Mouse (Mus musculus) kidney, postnatal 14 days (tissue): ENCODE measurements at regions not wholly inside any gene's neighbourhood (a gene's known extent, or its start where the extent isn't known, plus 50 kb on each side); places are given as distances from the start of the nearest gene placed in this dataset.
A peak's percentile ranks its signal among the peaks of the same experiment; 100 is the strongest.

Experiments used
- DNase-seq: peaks from one replicate; pipeline ENCODE4 v3.0.0; 2022; ENCODE audit warnings: mixed read lengths

DNA sequence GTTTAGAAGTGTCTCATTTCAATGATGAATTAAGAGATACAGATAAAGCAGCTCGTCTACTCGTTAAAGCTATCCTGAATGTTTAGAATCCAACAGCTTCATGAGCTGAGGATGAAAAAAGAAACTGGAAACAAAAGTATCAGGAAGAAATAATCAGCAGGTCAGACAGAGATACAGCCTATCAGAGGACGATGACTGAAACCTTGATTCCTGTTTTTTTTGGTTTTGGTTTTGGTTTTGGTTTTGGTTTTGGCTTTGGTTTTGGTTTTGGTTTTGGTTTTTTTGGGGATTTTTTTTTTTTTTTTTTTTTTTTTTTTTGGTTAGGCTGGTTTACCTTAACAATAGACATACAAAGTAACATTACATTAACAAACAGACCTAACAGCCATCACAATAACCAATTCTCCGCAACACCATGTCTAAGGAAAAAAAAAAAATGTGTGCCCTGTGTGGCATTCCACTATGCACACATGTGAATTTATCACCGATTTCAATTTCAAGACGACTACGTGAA is 66.9 kb upstream of the Pdha2 start:
- DNase-seq = no peak

GRCm38 (mm10) chr3:141293802-141294201 is 81.6 kb upstream of the Pdha2 start:
- no peak for DNase-seq

DNA sequence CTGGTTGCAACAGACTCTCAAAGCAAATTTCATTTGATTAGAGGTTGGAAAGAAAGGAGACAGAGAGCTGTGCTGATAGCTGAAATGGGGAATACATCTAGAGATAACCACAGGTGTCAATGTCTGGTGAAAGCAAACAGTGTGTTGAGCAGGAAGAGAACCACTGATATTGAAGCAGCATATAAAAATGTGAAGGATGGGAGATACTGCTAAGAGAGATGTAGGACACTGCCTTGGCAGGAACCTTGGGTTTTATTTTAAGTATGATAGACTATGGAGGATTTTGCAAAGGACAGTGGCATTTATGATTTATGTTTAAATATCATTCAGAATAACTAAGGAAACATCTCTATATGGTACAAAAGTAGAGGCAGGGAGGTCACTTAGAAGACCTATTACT is 84.7 kb upstream of the Pdha2 start:
- DNase-seq = no peak

DNA sequence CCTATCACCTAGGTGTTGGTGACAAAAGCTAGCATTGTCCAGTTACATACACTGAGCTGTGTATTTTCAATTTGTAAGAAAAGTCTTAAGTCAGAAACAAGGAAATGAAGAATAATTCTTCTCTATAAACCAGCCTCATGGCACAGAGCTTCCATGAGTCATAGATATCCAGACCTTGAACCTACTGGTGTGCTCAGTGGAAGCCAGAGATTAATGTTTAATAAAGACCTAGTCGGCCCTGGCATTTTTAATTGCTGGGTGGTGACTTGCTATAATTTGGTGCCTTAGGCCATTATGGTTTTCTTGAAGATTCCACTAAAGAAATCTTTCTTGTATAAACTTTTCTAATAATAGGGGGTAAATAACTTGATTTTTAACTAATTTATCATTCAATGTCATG is 87.6 kb upstream of the Pdha2 start:
- DNase-seq = peak; percentile 12

DNA sequence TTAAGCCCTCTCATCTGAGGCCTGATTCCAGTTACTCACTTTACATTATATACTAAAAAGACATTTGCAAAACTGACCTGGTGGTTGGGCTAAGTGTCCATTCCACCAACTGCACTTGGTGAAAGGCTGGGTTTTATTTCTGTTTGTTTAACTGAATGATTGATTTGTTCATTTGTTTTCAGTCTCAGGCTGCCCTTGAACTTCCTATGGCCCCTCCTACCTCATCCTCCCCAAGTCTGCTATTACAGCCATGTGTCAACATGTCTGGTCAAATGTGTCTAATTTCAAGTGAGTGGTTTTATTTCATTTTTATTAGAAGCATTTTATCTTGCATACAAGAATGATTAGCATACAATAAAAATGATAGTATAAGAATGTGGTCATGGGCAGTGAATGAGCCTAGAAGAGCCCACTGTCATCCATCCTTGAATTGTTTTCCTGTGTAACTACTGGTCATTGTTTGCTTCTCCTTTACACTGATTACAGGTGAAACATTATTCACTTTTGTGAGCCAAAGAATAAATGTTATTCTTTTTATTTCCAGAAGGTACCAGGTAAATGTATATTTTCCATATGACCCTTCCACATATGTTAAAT is 121.5 kb upstream of the Pdha2 start:
- no peak for DNase-seq

GRCm38 (mm10) chr3:141338224-141338982 is 126.2 kb upstream of the Pdha2 start:
- no peak for DNase-seq

DNA sequence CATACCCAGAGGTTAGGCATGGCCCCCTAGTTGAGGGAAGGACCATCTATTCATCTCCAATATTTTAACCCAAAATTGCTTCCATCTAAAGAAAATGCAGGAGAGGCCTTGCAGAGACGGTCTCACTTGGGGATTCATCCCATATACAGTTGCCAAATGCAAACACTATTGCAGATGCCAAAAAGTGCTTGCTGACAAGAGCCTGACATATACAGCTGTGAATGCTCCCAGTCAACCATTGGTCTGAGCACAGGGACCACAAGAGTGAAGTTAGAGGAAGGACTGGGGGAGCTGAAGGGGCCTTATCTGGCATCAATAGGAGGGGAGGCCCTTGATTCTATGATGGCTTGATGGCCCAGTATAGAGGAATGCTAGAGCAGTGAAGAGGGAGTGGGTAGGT is 111.1 kb upstream of the Unc5c start:
- no peak for DNase-seq

DNA sequence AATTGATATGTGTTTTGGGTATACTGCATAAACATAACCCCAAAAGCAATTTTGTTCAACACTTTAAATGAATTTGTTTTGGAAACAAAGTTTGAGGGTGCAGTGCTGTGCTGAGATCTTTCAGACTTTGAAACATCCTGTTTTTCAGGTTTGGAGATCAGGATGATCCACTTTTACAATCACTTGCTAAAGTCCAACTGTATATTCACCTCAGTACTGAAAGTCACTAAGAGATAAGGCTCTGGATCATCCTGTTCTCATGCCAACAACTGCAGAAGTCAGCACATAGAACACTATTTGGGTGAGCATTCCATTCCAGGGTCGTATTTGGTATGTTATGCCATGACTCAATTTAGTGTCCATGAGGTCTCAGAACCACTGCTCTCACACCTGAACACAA is 72.0 kb upstream of the Unc5c start:
- no peak for DNase-seq

GRCm38 (mm10) chr3:141398214-141398613 is 66.8 kb upstream of the Unc5c start:
- no peak for DNase-seq
